Mouse (Mus musculus): Measurements from ENCODE around the gene Chmp2b.

DNA sequence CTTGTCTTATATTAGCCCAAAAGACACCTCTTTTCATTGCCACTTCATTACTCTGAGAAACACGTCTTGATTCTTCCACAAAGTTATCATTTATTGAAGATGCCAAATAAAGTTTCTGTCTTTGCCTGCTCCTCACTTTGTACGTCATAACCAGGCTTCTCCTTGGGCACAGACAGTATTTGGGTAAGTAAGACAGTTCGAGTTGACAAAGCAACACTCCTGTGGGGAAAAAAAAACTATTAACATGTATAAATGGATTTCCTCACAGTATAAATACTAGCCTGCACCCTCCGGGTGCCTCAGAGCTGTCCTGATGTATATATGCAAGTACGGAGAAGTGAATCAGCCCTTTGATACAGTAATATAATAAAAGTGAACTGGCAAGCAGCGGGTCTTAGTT is 42.3 kb downstream of the Chmp2b start, which contains the start of gene Pou1f1:
- TF ChIP-seq CTCF (IDR thresholded peaks at IDR 0.05; ENCODE audit: control insufficient read depth, insufficient read depth, insufficient replicate concordance, low read depth, low read length) (no peak), POLR2A (IDR thresholded peaks at IDR 0.05; ENCODE audit: control insufficient read depth, low read depth, low read length) (no peak)

Measured in testis, adult 2 months (tissue).